Mouse (Mus musculus) embryonic stem cell, embryonic (primary cell): ENCODE data around the gene 4930562C15Rik.

Experiments used
- CTCF ChIA-PET, 4 experiments: fragments of 300-600 bp in 2 of 4; fragments of 350-600 bp in 2 of 4; sonication (Branson Sonifier 250); formaldehyde crosslinking; loops; one replicate each; lab custom pipeline; 2022; ENCODE audit warnings: inconsistent platforms in 2 of 4; lab: Charles Lee
- POLR2A ChIA-PET, 4 experiments: fragments of 300-600 bp in 2 of 4; fragments of 350-600 bp in 2 of 4; sonication (Branson Sonifier 250); formaldehyde crosslinking; loops; one replicate each; lab custom pipeline; 2022; ENCODE audit warnings: antibody characterized with exemption in 4 of 4, inconsistent platforms in 1 of 4; lab: Charles Lee

4930562C15Rik gene

GRCm38 (mm10) chr16:4877701-4878100 lies 42.5 kb downstream of the 4930562C15Rik start:
- POLR2A ChIA-PET: interaction anchor here (0.5 to 23.1 kb wide), 31 partner anchors 6 to 874 kb away, joined by 3 to 406 read pairs (median 4); partner anchors contain the start of genes Coro7 (in 2 of the 4), Cdip1 (in 1 of the 4), Hmox2 (in 1 of the 4) and Mgrn1 (in 1 of the 4)
- CTCF ChIA-PET: interaction anchor here in 2 of 4 experiments (0.5 to 1.7 kb wide), 3 partner anchors 15 to 429 kb away, joined by 3 to 5 read pairs (median 3); no protein-coding TSS in a partner anchor

DNA sequence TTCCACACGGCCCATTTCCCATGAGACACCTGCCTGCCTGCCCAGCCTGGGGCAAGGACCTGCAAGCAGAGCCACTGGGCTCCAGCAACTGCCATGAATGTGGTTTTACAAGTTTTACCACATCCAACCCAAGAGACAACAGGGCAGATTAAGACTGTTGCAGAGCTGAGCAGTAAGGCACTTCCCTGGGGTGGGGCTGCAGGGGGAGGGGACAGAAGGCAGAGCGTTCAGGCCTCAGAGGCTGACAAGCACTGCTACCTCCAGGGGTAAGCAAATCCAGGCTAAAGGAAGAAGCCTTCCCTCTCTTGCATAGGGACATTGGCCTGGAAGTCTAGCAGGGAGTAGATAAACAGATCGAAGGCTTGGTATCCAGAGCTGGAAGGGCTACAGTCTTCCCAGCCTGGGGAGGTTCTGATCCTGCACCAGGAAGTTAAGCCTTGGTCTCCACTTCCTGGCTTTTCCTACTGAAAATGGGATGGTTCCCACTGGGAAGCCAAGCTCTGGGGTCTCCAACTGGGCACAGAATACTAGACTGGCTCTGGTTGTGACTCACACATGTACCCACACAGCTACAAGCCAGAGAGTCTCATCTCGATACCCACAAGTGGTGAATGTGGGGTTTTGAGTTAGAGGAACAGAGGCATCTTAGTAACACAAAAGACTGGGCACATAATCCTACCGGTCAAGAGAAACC lies 43.1 kb downstream of the 4930562C15Rik start:
- ChIA-PET CTCF (interaction anchor here in 2 of 4 experiments (0.5 to 1.7 kb wide), 3 partner anchors 16 to 428 kb away, joined by 3 to 6 read pairs (median 5); no protein-coding TSS in a partner anchor), POLR2A (interaction anchor here in 3 of 4 experiments (0.5 to 23.1 kb wide), 31 partner anchors 6 to 684 kb away, joined by 3 to 406 read pairs (median 4); partner anchors contain the start of genes Coro7 (in 2 of the 3), Cdip1 (in 1 of the 3), Hmox2 (in 1 of the 3) and Mgrn1 (in 1 of the 3))

- POLR2A ChIA-PET: interaction anchor here (0.7 to 23.1 kb wide), 77 partner anchors 9 to 661 kb away, joined by 3 to 406 read pairs (median 11); partner anchors contain the start of genes Cdip1 (in 3 of the 4), Coro7 (in 3 of the 4), Nudt16l1 (in 3 of the 4) and Hmox2 (in 2 of the 4)
These were observed 44.0 kb downstream of the 4930562C15Rik start for GRCm38 (mm10) chr16:4879101-4879707.

DNA sequence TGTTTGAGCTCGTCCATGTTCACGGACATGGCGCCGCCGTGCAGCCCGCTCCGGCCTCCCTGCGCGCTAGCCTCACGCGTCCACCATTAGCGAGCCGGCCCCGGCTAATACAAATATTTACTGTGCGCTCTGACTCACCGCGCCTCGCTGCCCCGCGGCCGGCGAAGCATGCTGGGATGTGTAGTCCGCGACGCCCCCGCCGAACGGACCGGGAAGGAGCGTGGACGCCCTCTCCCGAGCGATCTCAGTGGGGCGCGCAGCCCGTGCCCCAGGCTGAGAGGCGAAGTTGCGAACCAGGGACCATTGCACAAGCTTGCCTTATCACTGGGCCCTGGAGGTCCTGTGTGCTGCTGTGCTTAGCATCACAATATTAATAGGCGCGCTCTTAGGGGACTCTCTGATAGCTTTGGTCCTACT lies 44.5 kb downstream of the 4930562C15Rik start:
- POLR2A ChIA-PET: interaction anchor here (0.6 to 23.1 kb wide), 143 partner anchors 9 to 1136 kb away, joined by 3 to 406 read pairs (median 6); partner anchors contain the start of genes Cdip1 (in 3 of the 4), Coro7 (in 3 of the 4), Hmox2 (in 3 of the 4) and Nudt16l1 (in 3 of the 4)
- CTCF ChIA-PET: interaction anchor here (0.5 to 3.2 kb wide), 7 partner anchors 10 to 326 kb away, joined by 3 to 10 read pairs (median 3); partner anchors contain the start of gene Cdip1 (in 1 of the 4)

More at GRCm38 (mm10) chr16:4879101-4879707, 44.0 kb downstream of the 4930562C15Rik start:
- CTCF ChIA-PET: interaction anchor here in 3 of 4 experiments (0.5 to 3.2 kb wide), 6 partner anchors 16 to 171 kb away, joined by 3 to 10 read pairs (median 3); partner anchors contain the start of gene Cdip1 (in 1 of the 3)

GRCm38 (mm10) chr16:4880136-4880825 lies 45.1 kb downstream of the 4930562C15Rik start, which contains the start of gene Ubald1:
Gene Ubald1 (minus strand): TSS chr16:4880315.
- CTCF ChIA-PET: interaction anchor here (0.6 to 3.2 kb wide), 9 partner anchors 10 to 325 kb away, joined by 3 to 10 read pairs (median 5); partner anchors contain the start of gene Cdip1 (in 1 of the 4)

DNA sequence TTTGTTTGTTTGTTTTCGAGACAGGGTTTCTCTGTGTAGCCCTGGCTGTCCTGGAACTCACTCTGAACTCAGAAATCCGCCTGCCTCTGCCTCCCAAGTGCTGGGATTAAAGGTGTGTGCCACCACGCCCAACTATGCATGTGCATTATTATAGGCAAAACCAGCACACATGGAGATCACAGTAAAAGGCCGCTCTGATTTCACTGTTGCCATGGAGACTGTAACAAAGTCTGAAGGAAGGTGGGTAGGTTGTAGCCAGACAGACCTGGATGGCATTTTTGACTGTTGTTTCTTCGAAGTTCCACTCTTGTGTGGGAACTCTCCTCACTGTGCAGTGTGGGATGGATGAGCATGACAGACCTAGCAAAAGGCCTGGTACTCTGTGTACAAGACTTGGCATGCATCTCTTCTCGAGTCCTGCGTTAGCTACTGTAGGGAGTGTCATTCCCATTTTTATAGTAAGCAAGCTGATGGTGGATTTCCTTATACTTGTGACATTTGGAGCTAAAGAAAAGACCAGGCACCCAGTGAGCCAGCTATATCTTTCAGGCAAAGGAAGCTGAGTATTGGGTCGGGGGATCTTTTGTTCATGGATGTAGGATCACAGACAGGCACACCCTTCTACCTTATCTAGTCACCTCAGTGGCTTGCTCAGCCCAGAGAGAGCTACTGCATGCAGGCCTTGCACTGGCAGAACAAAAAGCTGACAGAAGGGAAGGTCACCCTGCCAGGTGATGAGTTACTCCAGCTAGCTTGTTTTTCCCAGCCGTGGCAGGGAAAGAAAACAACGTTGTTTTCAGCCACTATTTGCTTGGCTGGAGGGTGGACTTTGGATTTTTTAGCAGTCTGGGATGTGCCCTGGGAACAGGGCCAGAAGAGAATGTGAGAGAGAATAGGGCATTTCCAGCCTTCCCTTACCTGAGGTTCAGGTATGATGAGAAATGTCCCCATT lies 46.5 kb downstream of the 4930562C15Rik start:
- CTCF ChIA-PET: interaction anchor here in 1 of 4 experiments (3.2 kb wide), 1 partner anchor 32 kb away, joined by 10 read pairs; no protein-coding TSS in a partner anchor
- POLR2A ChIA-PET: interaction anchor here (0.6 to 23.1 kb wide), 91 partner anchors 8 to 599 kb away, joined by 3 to 406 read pairs (median 8); partner anchors contain the start of genes Coro7 (in 3 of the 4), Cdip1 (in 2 of the 4), Glyr1 (in 2 of the 4) and Nudt16l1 (in 2 of the 4)

More at GRCm38 (mm10) chr16:4880136-4880825, 45.1 kb downstream of the 4930562C15Rik start, which contains the start of gene Ubald1:
- POLR2A ChIA-PET: interaction anchor here (0.5 to 23.1 kb wide), 233 partner anchors 9 to 1137 kb away, joined by 3 to 406 read pairs (median 5); partner anchors contain the start of genes Anks3 (in 3 of the 4), Cdip1 (in 3 of the 4), Coro7 (in 3 of the 4) and Glyr1 (in 3 of the 4)

DNA sequence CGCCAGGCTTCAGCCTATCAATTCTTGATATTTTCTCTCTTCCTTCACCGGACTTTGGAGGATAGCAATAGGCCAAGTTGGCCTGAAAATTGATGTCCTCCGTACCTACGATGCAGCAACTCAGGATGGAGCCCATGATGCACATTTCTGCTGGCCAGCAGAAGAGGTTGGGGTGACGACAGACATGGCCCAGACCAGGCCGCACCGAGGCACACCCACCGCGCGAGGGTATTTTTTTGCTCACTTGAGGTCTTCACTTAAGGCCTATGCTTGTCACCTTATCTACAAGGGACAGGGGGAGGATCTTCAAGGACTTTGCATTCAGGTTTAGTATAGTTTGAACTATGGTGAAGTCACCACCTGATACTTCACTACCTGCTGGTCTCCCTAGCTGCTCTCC lies 49.7 kb downstream of the 4930562C15Rik start:
- POLR2A ChIA-PET: interaction anchor here (0.6 to 23.1 kb wide), 36 partner anchors 7 to 611 kb away, joined by 3 to 406 read pairs (median 5); partner anchors contain the start of genes Rogdi (in 3 of the 4), Glyr1 (in 2 of the 4), Ubn1 (in 2 of the 4) and Anks3 (in 1 of the 4)
- CTCF ChIA-PET: interaction anchor here in 2 of 4 experiments (1.7 to 3.0 kb wide), 2 partner anchors 28 to 29 kb away, joined by 7 to 11 read pairs; no protein-coding TSS in a partner anchor

DNA sequence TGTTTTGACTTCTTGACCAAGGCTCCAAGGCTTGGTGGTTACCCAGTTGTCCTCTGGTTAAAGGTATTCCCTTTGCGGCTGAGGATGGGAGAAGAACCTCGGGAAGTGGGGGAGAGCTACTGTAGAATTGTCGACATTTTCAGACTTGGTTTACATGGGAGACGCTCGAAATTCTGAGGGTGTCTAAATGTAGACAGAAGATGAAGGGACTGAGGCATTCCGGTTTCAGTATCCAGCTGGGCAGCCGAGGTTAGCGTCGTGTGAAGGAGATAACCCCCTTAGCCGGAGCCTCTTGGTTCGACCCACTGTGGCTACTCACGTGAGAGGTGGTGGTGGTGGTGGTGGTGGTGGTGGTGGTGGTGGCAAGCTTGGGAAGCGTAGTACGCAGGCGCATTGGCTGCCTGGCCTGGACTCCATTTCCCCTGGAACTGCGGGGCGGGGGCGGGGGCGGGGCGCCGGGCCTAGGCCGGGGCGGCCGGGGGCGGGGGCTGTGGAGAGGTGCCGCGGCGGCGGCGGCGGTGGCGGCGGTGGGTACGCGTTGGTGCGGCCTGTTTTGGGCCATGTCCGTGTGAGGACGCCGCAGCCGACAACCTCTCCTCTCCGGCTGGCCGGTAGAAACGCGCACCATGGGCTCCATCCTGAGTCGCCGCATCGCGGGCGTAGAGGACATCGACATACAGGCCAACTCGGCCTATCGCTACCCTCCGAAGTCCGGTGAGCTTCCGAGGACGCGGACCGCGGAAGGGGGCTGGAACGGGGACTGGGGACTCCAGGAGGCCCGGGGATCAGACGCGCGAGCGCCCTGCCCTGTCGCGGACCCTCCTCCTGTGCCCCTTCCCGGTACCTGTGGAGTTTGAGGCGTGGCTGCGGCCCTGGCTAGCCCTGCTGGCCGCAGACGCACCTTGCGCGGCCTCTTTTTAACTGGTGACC lies 50.8 kb downstream of the 4930562C15Rik start, which contains the start of gene Mgrn1:
TSS of gene Mgrn1 (plus strand) at position 490 of the 930 bp plus-strand sequence.
- ChIA-PET POLR2A (interaction anchor here in 3 of 4 experiments (0.6 to 23.1 kb wide), 45 partner anchors 6 to 612 kb away, joined by 3 to 406 read pairs (median 5); partner anchors contain the start of genes Rogdi (in 3 of the 3), Cdip1 (in 2 of the 3), Nudt16l1 (in 2 of the 3) and Ubn1 (in 2 of the 3)), CTCF (interaction anchor here in 3 of 4 experiments (0.6 to 3.0 kb wide), 5 partner anchors 22 to 95 kb away, joined by 4 to 11 read pairs (median 6); no protein-coding TSS in a partner anchor)

GRCm38 (mm10) chr16:4886690-4887020 lies 51.4 kb downstream of the 4930562C15Rik start:
- CTCF ChIA-PET: interaction anchor here in 2 of 4 experiments (0.7 to 3.0 kb wide), 3 partner anchors 27 to 94 kb away, joined by 4 to 11 read pairs (median 6); no protein-coding TSS in a partner anchor
- POLR2A ChIA-PET: interaction anchor here in 3 of 4 experiments (0.7 to 23.1 kb wide), 19 partner anchors 6 to 370 kb away, joined by 3 to 406 read pairs (median 9); partner anchors contain the start of genes Nudt16l1 (in 2 of the 3), Eef2kmt (in 1 of the 3), Pam16 (in 1 of the 3) and Tfap4 (in 1 of the 3)

GRCm38 (mm10) chr16:4890201-4890709 lies 55.0 kb downstream of the 4930562C15Rik start:
- ChIA-PET CTCF (interaction anchor here in 1 of 4 experiments (0.6 to 1.0 kb wide), 3 partner anchors 24 to 96 kb away, joined by 3 to 5 read pairs (median 4); no protein-coding TSS in a partner anchor), POLR2A (interaction anchor here (0.6 to 23.1 kb wide), 24 partner anchors 7 to 332 kb away, joined by 3 to 406 read pairs (median 4); partner anchors contain the start of genes Ubald1 (in 4 of the 4), Mgrn1 (in 2 of the 4), Nudt16l1 (in 1 of the 4) and Rogdi (in 1 of the 4))

DNA sequence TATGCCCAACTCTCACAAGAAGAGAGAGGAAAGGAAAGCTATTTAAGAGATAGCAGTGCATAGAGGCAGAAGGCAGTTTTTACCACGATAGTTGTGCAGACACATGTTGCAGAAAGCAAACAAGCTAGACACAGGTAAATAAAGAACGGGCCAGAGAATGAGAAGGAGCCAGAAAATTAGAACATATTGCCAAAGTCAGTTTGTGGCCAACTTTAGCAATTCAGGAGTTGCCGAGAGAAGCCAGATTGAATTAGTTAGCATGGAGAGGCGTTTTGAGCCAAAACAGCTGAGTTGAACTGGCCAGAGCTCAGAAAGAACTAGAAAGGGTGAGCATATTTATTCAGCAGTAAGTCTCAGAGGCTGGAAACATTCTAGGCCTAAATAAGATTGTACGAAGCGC lies 57.0 kb downstream of the 4930562C15Rik start:
- POLR2A ChIA-PET: interaction anchor here (0.5 to 23.1 kb wide), 13 partner anchors 9 to 827 kb away, joined by 3 to 406 read pairs (median 4); partner anchors contain the start of genes Ubald1 (in 4 of the 4), Mgrn1 (in 2 of the 4), Nudt16l1 (in 1 of the 4) and Pam16 (in 1 of the 4)
- CTCF ChIA-PET: no interaction called here

DNA sequence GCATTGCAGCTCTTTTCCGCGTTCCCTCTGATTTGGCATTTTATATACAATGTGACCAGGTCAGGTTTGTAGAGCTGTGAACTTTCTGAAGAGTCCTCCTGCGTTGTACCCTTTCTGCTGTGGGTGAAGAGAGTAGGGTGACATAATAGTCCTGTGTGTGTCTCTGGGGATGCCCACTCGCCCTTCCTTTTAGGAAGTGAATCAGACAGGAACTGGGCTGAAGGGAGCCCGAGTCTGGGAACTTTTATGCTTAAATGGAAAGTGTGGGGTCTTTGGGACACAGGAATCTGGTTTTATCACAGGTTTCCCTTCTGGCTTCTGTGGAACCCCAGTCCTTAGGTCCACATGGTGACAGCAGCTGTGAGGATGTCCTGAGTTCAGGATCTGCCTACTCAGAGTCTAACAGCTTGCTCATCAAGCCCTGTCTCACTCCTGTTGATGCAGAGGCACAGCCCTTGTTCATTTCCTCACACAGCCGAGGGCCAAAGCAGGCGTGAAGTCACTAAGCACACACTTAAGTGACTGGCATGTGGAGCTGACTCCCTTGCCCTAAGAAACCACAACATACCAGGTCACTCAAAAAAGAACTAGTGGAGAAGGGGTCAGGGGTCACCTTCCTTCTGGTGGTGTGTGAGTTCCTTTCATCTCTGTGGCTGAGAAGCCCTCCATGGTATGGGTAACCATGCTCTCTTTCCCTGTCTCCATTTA lies 59.1 kb downstream of the 4930562C15Rik start:
- POLR2A ChIA-PET: interaction anchor here (0.6 to 23.1 kb wide), 19 partner anchors 8 to 108 kb away, joined by 3 to 406 read pairs (median 5); partner anchors contain the start of genes Mgrn1 (in 3 of the 4), Ubald1 (in 3 of the 4) and Anks3 (in 1 of the 4)
- CTCF ChIA-PET: interaction anchor here in 3 of 4 experiments (0.5 to 1.1 kb wide), 3 partner anchors 20 to 334 kb away, joined by 3 to 4 read pairs (median 3); no protein-coding TSS in a partner anchor
